Mouse (Mus musculus) left cerebral cortex, adult 18-20 months (tissue): ENCODE results near the gene Zfp335. TPM values are rescaled to one million over a fixed set of nuclear protein-coding genes. Genes with fewer than 3 reads are reported as not detected.
"Not testable (repeated sequence)": the region's sequence is repeated elsewhere in the genome, so short reads cannot be mapped to it uniquely, and the experiment has no call there.

Experiments used
- DNase-seq, 2 experiments: peaks; one replicate each; pipeline ENCODE4 v3.0.0; 2021 to 2022; ENCODE audit warnings: low spot score in 2 of 2, mixed read lengths in 1 of 2
- total RNA-seq, 2 experiments: library from RNA; stranded (reverse); gene quantifications; 2 replicates each; pipeline ENCODE4 v1.2.3; 2021

Gene Zfp335
- total RNA-seq, 2 experiments from 2014 or later, result 25.0 to 25.1 TPM

DNA sequence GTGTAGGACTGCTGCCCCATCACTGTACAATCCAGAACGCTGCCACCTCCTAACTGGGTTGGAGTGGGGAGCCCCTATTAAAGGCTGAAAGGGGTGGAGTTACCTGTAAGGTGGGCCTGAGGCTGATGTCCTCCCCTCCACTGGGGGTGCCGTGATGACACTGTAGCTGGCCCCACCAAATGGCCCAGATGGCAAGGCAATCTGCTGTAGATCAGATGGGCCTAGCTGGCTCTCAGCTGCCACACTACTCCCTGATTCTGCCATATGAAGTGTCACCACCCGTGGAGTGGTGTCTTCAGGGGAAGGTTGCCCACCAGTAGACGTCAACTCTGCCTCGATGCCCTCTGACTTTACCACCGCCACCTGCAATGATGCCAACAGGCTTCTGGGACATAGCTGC, 15.7 kb downstream of the Zfp335 start:
- no peak for DNase-seq

- DNase-seq, result no peak
Measured at GRCm38 (mm10) chr2:164894644-164895043, 16.9 kb downstream of the Zfp335 start.

GRCm38 (mm10) chr2:164894048-164894447, 17.5 kb downstream of the Zfp335 start:
- DNase-seq, result no peak

GRCm38 (mm10) chr2:164892696-164893216, 18.8 kb downstream of the Zfp335 start:
- DNase-seq, result peak in 1 of 2 experiments; percentile 2

DNA sequence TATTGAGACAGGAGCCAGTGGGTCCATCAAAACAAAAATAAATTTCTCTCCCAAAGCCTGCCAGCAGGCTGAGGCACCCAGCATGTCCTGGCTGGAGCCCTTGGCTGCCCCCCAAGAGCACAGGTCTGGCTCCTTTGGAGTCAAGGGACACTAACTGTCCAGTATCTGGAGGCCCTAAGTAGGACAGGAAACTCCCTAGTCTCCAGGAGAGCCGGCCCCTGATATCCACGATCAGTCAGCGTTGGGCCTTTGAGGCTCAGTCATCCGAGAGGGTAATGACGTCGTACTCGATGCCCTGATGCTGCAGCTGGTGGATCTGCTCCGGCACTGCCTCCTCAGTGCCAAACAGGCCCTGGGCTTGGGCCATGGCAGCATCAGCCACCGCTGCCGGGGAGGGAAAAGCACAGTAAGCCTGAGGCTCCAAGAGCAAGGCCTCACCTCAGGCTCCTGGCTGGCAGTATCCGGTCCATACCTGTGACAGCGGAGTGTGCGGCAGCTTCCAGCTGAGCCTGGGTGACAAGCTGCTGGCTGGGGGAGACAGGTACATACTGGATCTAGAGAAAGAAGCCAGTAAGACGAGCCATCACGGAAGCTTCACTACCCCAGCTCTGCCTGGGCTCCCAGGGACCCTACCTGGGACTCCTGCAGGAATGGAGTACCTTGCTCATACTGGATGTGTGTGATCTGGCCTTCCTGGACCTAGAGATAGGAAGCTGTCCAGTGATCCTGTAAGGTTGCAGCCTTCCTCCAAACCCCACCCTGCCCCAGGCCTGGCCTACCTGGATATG, 19.5 kb downstream of the Zfp335 start:
- peak in 1 of 2 experiments; percentile 10 for DNase-seq

DNA sequence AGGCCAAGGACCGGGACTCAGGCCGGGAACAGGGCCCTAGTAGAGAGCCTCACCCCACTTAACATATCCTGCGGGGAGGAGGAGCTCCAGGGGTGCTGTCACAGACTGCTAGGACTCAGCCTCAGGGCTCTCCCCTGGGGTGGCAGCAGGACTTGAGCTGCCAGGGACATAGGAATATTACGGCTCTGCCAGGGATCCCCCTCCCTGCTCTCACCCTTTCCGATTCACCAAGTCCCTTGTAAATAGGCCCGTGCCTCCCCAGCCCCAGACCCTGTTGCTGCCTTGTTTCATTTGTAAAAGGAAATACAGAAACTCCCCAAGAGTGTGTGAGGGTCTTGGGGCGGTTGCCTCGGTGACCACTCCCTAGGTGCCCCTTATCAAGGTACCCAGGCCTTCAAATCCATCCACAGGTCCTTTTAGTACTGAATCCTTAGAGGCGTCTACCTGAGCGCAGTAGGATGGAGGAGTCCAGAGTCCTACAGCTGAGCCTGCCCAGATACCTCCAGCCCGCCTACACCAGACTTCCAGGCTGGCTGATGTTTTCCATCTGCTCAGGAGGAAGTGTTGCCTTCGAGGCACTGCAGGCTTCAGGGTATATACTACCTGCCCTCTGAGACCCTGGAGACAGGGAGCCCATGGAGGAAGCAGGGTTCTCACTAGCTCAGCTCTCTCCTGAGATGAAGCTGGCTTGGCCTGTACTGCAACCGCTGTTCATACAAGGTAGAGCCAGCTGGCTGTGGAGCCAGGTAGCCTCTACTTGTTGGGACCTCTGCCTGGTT, 20.3 kb downstream of the Zfp335 start:
- peak in 1 of 2 experiments; percentile 7 for DNase-seq

DNA sequence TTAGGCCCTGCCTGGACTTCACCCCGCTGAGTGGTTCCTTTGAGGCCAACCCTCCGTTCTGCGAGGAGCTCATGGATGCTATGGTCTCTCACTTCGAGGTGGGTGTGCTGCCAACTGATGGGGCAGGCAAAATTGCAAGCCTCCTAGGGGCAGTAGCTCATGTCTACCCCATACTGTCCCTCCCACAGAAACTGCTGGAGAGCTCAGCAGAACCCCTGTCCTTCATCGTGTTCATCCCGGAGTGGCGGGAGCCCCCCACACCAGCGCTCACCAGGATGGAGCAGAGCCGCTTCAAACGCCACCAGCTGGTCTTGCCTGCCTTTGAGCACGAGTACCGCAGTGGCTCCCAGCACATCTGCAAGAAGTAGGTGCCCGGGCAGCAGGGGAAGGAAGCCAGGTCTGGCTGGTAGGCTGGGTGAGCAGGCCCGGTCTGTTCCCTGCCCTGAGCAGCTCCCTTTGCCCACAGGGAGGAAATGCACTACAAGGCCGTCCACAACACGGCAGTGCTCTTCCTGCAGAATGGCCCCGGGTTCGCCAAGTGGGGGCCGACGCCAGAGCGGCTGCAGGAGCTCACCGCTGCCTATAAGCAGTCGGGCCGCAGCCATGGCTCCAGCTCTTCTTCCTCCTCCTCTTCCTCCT, 21.0 kb downstream of the Zfp335 start:
- DNase-seq, result peak in 1 of 2 experiments; percentile 2

DNA sequence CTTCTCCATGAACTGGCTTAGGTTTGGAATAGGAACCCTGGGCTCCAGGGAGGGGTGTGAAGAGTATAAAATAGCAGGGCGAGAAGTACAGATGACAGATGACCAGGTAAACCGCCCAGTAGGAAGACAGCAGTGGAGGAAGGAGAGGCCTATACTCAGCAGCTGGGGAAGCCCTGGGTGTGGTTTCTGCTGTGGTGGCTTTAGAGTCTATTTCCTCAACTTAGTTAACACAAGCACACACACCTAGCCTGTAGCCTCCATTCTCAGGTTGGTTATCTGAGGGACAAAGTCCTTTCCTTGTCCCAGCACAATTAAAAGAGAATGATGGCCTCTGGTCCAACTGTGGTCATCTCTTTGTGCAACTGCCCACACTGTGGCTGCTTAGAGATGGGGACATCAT, 21.6 kb downstream of the Zfp335 start:
- peak in 1 of 2 experiments; percentile 0 for DNase-seq

DNA sequence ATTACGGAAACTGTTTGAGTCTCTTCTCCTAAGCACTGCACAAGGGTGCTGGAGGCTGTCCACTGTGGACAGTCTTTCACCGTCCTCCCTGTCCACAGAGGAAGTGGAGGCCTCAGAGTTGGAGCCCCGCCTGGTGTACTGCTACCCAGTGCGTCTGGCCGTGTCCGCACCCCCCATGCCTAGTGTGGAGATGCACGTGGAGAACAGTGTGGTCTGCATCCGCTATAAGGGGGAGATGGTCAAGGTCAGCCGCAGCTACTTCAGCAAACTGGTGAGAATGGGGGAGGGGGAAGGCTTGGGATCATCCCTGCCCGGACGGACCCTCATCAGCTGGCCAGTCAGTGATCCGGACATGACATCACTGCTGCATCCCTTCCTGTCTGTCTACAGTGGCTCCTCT, 22.6 kb downstream of the Zfp335 start:
- DNase-seq, result peak in 1 of 2 experiments; percentile 1

GRCm38 (mm10) chr2:164886617-164887016, 24.9 kb downstream of the Zfp335 start:
- DNase-seq, result no peak

GRCm38 (mm10) chr2:164885788-164886187, 25.8 kb downstream of the Zfp335 start:
- DNase-seq, result peak; percentile 89 to 90

GRCm38 (mm10) chr2:164882619-164883018, 28.9 kb downstream of the Zfp335 start:
- no peak for DNase-seq

- peak; percentile 92 to 94 for DNase-seq
Measured at GRCm38 (mm10) chr2:164879568-164880277, 31.8 kb downstream of the Zfp335 start.

DNA sequence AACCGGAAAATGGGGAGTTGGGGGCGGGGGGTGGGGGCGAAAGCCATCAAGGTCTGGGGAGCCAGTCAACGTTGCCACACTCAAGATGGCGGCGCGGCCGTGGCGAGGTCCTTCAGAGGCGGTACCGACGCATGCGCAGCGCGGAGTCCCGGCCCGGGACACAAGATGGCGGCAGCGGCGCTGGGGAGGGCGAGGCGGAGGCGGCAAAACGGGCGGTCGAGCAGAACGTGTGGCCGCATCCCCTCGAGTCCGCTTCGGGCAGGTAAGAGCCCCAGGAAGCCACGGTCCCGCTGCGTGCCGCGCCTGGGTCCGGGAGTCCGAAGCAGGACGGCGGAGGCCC, 32.4 kb downstream of the Zfp335 start, which contains the start of gene Pcif1:
TSS of gene Pcif1 (plus strand) at position 77 of the 340 bp plus-strand sequence.
- peak; percentile 88 to 92 for DNase-seq

GRCm38 (mm10) chr2:164878509-164879227, 32.9 kb downstream of the Zfp335 start:
- DNase-seq, result peak in 1 of 2 experiments; percentile 34

DNA sequence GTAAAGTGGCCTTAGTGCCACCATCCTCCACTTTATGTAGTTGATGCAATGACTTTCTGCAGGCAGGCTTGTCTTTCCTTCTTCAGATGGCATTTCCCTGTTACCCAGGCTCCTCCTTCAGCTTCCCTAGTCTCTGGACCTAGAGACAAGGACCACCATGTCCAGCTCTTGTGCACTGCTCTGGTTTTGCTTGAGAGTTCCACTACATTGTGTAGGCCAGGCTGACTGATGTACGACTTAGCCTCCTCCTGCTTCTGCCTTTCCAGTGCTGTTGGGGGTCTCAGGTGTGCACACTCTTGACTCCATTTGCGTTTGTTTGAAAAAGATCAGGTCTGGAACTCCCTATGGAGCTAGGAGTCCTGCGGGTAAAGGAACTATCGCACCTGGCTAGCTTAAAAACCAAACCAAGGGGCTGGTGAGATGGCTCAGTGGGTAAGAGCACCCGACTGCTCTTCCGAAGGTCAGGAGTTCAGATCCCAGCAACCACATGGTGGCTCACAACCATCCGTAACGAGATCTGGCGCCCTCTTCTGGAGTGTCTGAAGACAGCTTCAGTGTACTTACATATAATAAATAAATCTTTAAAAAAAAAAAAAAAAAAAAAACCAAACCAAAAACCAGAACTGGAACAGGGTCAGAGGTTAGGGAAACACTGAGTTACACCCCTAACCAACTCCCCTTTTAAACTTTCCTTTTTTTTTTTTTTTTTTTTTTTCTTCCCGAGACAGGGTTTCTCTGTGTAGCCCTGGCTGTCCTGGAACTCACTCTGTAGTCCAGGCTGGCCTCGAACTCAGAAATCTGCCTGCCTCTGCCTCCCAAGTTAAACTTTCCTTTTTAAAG, 34.0 kb downstream of the Zfp335 start:
- DNase-seq, result not testable (repeated sequence)

- DNase-seq, result not testable (repeated sequence)
Measured at GRCm38 (mm10) chr2:164875648-164876047, 35.9 kb downstream of the Zfp335 start.

GRCm38 (mm10) chr2:164874239-164874769, 37.3 kb downstream of the Zfp335 start:
- no peak for DNase-seq

GRCm38 (mm10) chr2:164873621-164874020, 37.9 kb downstream of the Zfp335 start:
- DNase-seq, result no peak
